Mouse (Mus musculus) heart, postnatal 10 days (tissue): ENCODE results near the gene Ntm. TPM values are rescaled to one million over a fixed set of nuclear protein-coding genes. Genes with fewer than 3 reads are reported as not detected.

Experiments
- DNase-seq, 2 experiments: peaks; one replicate each; pipeline ENCODE4 v3.0.0; 2021
- intact Hi-C: fragments of 180-260 bp; cut with DNase I; formaldehyde crosslinking; loops from one replicate; pipeline ENCODE4 v1.15.1; 2025
- total RNA-seq, 2 experiments: library from RNA; stranded (reverse); gene quantifications; 2 replicates each; pipeline ENCODE4 v1.2.3; 2021

Ntm gene
- total RNA-seq, 2 experiments from 2014 or later: 6.9 to 7.4 TPM

- intact Hi-C loops: loop anchor here (5.0 kb wide), 2 partner anchors 339 to 474 kb away; no protein-coding TSS in a partner anchor
- no peak for DNase-seq
Measured at GRCm38 (mm10) chr9:29663286-29663685, 299.7 kb downstream of the Ntm start.

- DNase-seq: peak; percentile 40 to 71
- intact Hi-C loops: loop anchor here (2.0 to 5.0 kb wide), 4 partner anchors 341 to 761 kb away; no protein-coding TSS in a partner anchor
Measured at GRCm38 (mm10) chr9:29661468-29662145, 301.3 kb downstream of the Ntm start.

DNA sequence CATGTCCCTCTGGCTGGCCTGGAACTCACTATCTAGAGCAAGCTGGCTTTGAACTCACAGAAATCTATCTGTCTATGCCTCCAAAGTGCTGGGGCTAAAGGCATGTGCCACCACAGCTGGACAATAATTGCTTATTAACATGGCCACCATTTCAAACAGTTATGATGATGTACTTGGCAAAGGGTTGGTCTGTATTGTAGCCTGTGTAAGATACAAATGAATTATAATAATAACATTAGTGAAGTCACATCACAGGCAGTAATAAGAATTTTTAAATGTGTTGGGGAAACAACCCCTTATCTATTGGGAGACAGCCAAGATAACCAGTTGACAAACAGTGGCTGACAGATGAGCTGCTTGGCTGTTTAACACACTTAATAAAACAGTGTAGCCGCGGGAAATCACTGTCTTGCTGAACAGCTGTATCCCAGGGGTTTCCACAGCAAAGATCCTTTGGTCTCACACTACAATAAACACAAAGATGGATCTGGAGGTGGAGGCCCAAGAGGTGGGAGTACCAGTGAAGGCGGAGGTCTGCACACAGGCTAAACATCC, 302.8 kb downstream of the Ntm start:
- no peak for DNase-seq
- intact Hi-C loops: loop anchor here (1.0 to 5.0 kb wide), 5 partner anchors 342 to 763 kb away; no protein-coding TSS in a partner anchor

- intact Hi-C loops: no loop called here
- no peak for DNase-seq
Measured at GRCm38 (mm10) chr9:29657761-29658465, 305.0 kb downstream of the Ntm start.

DNA sequence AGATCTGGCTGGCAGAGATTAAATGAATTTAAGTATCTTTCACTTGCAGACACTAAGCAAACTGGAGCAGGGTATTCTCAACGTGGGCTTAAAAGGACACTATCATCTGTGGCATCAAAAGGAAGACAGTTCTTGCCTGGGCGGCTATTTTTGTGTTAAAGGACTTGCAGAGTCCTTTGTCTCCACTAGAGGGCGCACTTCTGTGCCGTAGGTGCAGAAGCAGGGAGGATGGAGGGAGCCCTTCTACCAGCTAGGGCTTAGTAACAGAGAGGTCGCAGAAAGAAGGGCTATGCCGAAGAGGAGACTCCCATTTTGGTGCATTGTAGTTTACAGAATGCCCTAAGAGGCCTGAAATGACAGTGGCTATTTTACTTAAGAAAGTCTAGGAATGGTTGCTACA, 308.1 kb downstream of the Ntm start:
- DNase-seq: peak; percentile 16 to 42
- intact Hi-C loops: no loop called here

DNA sequence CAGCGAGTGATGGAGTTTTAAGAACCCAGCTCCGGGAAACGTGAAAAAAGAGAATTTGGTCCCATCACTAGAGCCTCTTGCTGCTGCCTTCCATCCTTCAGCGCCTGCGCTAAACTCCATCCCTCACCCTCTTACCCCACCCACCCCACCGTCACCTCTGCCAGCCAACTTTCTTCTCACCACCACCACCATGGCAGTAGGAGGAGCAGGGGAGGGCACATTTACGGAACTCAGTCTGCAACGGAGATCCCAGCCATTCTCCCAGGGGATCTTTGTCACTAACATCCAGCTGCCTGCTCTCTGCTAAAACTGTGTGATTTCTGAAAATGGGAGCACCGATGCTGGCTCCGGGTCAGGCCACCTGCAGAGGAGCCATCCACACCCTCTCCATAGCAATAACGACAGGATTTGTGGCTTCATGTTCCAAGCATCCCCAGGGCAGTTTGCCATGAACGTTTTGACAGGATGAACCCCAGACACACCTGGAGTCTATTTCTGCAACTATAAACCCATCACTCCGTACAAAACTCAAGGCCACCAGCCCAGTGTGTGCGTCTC, 309.2 kb downstream of the Ntm start:
- intact Hi-C loops: no loop called here
- no peak for DNase-seq

- intact Hi-C loops: no loop called here
- no peak for DNase-seq
Measured at GRCm38 (mm10) chr9:29652854-29653253, 310.1 kb downstream of the Ntm start.

- intact Hi-C loops: loop anchor here (2.0 kb wide), 1 partner anchor 1391 kb away; no protein-coding TSS in a partner anchor
- DNase-seq: no peak
Measured at GRCm38 (mm10) chr9:29651856-29652255, 311.1 kb downstream of the Ntm start.

DNA sequence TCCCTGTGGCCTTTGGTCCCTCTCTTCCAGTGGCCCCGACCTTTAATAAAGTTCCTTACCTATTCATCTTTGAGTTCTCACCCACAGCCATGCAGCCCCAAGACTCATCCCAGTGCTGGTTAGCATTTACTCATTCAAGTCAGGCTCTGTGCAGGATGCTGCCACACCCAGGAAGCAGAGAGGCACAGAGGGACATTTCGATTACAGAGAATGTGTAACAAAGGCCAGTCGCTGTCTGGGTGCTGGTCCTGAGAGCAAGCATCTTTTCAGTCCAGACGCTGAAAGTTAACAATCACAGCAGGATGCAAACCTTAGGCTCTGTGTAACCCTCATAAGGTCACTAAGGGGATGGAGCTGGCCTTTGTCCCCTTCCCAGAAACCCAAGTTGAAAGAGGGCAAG, 311.7 kb downstream of the Ntm start:
- intact Hi-C loops: loop anchor here (2.0 kb wide), 1 partner anchor 1390 kb away; no protein-coding TSS in a partner anchor
- DNase-seq: no peak

DNA sequence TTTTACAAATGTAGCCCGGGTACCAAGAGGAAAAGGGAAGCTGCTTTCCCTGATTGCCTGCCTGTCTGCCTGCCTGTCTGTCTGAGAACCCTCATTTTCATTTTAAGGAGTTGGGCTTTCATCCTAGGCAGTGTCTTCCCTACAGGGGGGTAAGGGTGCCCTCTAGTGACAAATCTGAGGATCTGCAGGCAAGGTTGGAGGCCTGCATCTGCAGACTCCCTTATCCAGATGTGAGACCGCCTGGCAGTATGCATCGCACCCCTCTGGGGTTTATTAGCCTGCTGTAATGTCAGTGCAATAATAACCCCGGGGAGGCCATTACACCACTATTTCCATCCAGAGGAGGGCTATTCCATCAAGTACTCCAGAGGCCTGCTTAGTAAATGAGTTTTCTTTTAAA, 312.3 kb downstream of the Ntm start:
- DNase-seq: peak; percentile 38 to 45
- intact Hi-C loops: loop anchor here (2.0 kb wide), 1 partner anchor 1390 kb away; no protein-coding TSS in a partner anchor

- intact Hi-C loops: loop anchor here (2.0 kb wide), 1 partner anchor 1389 kb away; no protein-coding TSS in a partner anchor
- DNase-seq: no peak
Measured at GRCm38 (mm10) chr9:29650266-29650665, 312.7 kb downstream of the Ntm start.

DNA sequence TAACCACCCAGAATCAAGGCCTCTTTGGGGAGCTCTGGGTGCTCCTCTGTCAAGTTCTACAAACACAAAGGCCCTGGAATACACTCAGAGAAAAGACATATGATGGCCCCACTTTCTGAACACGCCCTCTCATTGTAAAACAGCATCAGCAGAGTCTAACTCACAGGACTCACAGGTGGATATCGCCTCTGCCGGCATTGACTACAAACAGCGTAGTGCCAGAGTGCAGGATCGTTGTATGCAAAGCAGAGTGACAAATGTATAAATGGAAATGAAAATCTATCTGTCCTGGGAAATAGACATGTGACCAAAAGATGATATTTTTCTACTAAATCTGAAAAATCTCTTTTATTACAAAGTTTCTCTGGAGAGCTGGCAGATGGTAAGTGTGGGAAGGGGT, 314.7 kb downstream of the Ntm start:
- DNase-seq: no peak
- intact Hi-C loops: no loop called here

GRCm38 (mm10) chr9:29647764-29648163, 315.2 kb downstream of the Ntm start:
- intact Hi-C loops: no loop called here
- no peak for DNase-seq

DNA sequence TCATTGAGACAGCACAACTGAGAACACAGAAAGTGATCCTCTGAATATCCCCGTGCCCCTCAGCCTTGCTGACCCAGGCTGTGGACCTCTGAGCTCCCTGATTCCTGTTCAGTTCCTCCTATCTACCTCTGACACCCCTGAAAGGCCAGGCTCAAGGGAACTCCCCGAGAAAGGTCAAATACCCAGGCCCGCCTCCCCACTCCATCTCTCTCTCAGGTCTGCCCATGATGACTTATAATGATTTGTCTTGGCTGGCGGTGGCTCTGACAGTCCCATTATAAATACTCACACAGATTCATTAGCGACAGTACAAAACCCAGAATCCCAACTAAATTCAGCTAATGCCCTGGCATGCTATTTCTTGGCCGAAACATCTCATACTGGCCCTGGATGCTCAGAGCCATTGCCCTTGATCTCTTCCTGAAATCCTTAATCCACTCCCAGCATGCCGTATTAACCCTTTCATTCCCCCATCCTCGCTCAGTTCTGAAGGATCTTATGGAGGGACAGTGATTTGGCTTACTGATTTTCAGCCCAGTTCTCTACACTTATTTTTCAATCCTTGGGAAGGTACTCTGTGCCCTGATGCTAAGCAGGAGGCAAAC, 317.0 kb downstream of the Ntm start:
- no peak for DNase-seq
- intact Hi-C loops: no loop called here

- DNase-seq: peak; percentile 66 to 82
- intact Hi-C loops: loop anchor here (1.0 to 5.0 kb wide), 4 partner anchors 181 to 1382 kb away; no protein-coding TSS in a partner anchor
Measured at GRCm38 (mm10) chr9:29642997-29643657, 319.8 kb downstream of the Ntm start.

GRCm38 (mm10) chr9:29637335-29637734, 325.6 kb downstream of the Ntm start:
- intact Hi-C loops: no loop called here

GRCm38 (mm10) chr9:29617181-29617580, 345.8 kb downstream of the Ntm start:
- intact Hi-C loops: no loop called here
- peak; percentile 30 to 37 for DNase-seq

More at GRCm38 (mm10) chr9:29637335-29637734, 325.6 kb downstream of the Ntm start:
- no peak for DNase-seq

DNA sequence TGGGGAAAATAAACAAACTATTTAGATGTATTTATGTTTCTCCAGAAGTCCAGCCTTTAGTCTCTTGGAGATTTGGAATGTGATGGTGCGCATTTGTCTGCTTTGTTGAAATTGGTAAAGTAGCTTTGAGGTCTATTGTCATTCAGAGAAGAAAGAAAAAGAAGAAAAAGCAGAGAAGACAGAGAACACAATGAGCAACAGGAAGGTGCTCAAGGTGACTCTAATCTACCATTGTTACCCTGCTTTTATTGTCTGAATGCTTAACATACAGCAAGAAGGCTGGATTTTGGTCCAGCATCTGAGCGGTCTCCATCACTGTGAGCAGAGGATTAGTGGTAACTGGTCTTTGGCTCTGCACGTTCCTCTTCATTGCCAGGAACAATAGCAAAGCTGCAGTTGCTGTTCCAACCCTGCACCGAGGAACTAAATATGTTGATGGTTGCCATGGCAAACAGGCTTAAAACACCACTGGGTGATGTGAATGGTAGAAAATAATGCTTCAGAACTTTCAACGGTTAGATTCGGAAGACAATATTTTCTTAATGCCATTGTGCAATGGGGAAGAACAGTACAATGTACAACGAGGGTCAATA, 350.8 kb downstream of the Ntm start:
- DNase-seq: peak; percentile 9 to 14
- intact Hi-C loops: no loop called here

GRCm38 (mm10) chr9:29610867-29611266, 352.1 kb downstream of the Ntm start:
- intact Hi-C loops: no loop called here
- no peak for DNase-seq

GRCm38 (mm10) chr9:29597665-29598064, 365.3 kb downstream of the Ntm start:
- intact Hi-C loops: no loop called here
- no peak for DNase-seq
